Mouse (Mus musculus): ENCODE results near the gene Nudt4.

DNA sequence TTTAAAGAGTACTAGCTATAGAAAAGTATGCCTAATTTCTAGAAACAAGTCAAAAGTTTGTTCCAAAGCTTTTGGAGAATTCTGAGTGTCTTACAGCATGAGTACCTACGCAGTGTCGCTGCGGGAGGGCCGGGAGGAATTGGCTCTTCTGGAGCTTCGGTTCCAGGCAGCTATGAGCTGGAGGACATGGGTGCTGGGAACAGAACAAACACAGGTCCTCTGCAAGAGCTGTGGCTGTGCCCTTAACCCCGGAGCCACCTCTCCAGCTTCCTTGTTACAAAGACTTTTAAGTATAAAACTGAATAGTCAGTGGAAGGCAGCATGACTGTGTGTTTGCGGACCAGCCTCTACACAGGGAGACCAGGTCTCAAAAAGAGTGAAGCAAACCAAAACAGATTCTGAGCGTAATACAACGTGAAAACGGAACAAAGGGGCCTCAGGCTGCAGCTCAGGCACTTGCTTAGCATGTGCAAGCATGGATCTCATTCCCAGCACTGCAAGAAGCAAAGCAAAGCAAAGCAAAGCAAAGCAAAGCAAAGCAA lies 12.0 kb upstream of the Nudt4 start:
- TF ChIP-seq CTCF (IDR thresholded peaks at IDR 0.05; ENCODE audit: low read depth, low read length) (no peak), POLR2A (IDR thresholded peaks at IDR 0.05; ENCODE audit: extremely low read depth, insufficient read depth, low read length) (no peak)
